Mouse (Mus musculus) ovary, adult 10 weeks (tissue): ENCODE results near the gene Acad10. TPM values are rescaled to one million over a fixed set of nuclear protein-coding genes. Genes with fewer than 3 reads are reported as not detected.

ENCODE experiments used
- polyA plus RNA-seq: library from polyadenylated mRNA; stranded (reverse); fragments of 350-450 nt; fragmentation: Illumina TruSeq; extraction: RNeasy Lipid Tissue Mini Kit (QIAGEN cat#74804); gene quantifications from one replicate; pipeline ENCODE4 v1.2.3, GENCODE M21; 2014

Gene Acad10
- polyA plus RNA-seq, result 0.88 TPM

DNA sequence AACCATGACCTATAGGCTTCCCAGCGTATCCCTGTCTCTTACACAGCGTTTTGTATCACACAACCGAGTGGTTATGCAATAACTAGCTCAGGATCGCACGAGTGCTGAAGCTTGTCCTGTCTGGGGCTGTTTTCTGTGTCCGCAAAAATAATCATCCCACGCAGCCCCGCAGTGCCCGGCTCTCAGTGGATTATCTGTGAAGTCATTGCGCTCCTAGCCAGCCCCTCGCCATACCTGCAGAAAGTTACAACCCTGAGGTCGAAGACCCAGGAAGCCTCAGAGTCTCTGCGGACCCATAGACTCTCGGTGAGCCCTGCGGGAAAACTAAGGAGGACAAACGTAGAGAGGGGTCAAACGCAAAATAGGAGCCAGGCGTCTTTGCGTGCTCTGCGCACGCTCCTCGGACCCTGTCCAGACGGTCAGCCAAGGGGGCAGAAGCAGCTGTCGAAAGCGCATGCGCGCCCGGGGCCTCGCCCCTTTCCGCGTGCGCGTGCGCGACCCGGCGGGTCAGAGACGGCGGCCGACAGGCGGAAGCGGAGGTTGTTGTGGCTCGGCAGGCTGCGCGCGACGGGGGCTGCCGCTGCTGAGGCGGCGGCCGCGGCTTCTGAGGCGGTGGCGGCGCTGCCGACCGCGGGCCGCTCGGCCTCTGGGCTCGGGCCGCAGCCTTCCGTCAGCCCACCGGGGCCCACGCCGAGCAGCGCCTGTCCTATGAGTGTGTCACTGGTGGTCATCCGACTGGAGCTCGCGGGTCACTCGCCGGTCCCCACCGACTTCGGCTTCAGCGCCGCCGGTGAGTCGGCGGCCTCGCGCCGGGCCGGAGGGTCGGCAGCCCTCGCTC is at the start of gene Acad10, which contains the start of gene Brap:
Gene Acad10, minus strand, starts transcription at position 456 of the 838 bp plus-strand sequence.
Gene Brap, plus strand, starts transcription at position 505 of the 838 bp plus-strand sequence.

DNA sequence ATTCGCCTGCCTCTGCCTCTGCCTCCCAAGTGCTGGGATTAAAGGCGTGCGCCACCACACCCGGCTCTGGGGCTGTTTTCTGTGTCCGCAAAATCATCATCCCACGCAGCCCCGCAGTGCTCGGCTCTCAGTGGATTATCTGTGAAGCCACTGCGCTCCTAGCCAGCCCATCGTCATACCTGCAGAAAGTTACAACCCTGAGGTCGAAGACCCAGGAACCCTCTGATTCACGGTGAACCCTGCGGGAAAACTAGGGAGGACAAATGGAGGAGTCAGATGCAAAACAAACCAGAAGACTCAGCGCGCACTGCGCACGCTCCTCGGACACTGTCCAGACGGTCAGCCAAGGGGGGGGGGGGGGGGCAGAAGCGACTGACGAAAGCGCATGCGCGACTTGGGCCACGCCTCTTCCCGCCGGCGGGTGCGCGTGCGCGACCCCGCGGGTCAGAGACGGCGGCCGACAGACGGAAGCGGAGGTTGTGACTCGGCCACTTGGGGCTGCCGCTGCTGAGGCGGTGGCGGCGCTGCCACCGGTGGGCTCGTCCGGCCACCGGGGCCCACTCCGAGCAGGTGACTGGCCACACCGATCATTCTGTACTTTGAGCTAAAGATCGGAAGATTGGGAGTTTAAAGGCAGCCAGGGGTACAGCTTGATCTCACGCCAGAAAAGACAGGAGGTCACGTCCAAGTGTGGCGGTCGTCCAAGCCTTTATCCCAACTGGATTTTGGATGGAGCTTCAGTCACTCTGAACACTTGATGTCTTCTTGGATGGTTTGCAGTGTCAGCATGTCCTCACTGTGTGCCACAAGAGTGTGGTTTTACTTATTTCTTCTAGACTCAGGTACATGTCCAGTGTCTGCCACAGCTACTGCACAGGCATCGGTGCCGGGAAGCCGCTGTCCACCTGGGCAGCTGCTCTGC is 41.5 kb downstream of the Acad10 start, which contains the start of gene Acad12:
Gene Acad12, minus strand, starts transcription at position 347 of the 922 bp plus-strand sequence.

GRCm38 (mm10) chr5:121593451-121594401 is 66.6 kb downstream of the Acad10 start, which contains the start of gene Aldh2:
Gene Aldh2 (minus strand): TSS chr5:121593824.

Other genes starting within 250 kb of the Acad10 start
- not detected for gene Tmem116, start 208.6 kb downstream of the Acad10 start, polyA plus RNA-seq
- gene Erp29, start 208.0 kb downstream of the Acad10 start, polyA plus RNA-seq, result 10.5 TPM
- gene Adam1b, start 157.1 kb downstream of the Acad10 start, polyA plus RNA-seq, result not detected
- 2.5 TPM for gene Adam1a, start 115.0 kb downstream of the Acad10 start, polyA plus RNA-seq
- gene Gm42878, start 115.0 kb downstream of the Acad10 start, polyA plus RNA-seq, result not detected
- 36.1 TPM for gene Mapkapk5, start 114.6 kb downstream of the Acad10 start, polyA plus RNA-seq
- 4.9 TPM for gene Aldh2, start 66.7 kb downstream of the Acad10 start, polyA plus RNA-seq
- gene Acad12, start 41.6 kb downstream of the Acad10 start, polyA plus RNA-seq, result 3.5 TPM
- 29.4 TPM for gene Brap, start within 50 bp of the Acad10 start, polyA plus RNA-seq
- 268 TPM for gene Atxn2, start 50.8 kb upstream of the Acad10 start, polyA plus RNA-seq
- gene Sh2b3, start 177.1 kb upstream of the Acad10 start, polyA plus RNA-seq, result 8.7 TPM
- gene Pheta1, start 188.5 kb upstream of the Acad10 start, polyA plus RNA-seq, result not detected